Mouse (Mus musculus) hindbrain, embryonic 11.5 days (tissue): Measurements from ENCODE around the gene Efnb2. TPM values are rescaled to one million over a fixed set of nuclear protein-coding genes. Genes with fewer than 3 reads are reported as not detected.

Experiments used
- ATAC-seq: fragments of 200-750 bp; cut with Nextera tagmentation; 2 replicates; pipeline ENCODE4 v1.8.0; 2017; ENCODE audit warnings: mild to moderate bottlenecking, moderate TSS enrichment, moderate library complexity; ENCODE audit not compliant: low FRiP score
- DNase-seq: peaks from one replicate; pipeline ENCODE4 v3.0.0-alpha.2; 2015; ENCODE audit warnings: low spot score
- H3K27ac ChIP-seq: fragments of 300-500 bp; sonication (generic); 2 replicates; pipeline ENCODE4 v1.5.1; 2014; ENCODE audit warnings: mild to moderate bottlenecking, low read depth, low read length
- H3K27me3 ChIP-seq: fragments of 300-500 bp; sonication (generic); 2 replicates; pipeline ENCODE4 v1.6.1; 2014; ENCODE audit warnings: mild to moderate bottlenecking, low read length, moderate library complexity, mixed read lengths; ENCODE audit not compliant: control insufficient read depth, insufficient read depth
- H3K36me3 ChIP-seq: fragments of 300-500 bp; sonication (generic); 2 replicates; pipeline ENCODE4 v1.6.1; 2014; ENCODE audit warnings: mild to moderate bottlenecking, low read length, moderate library complexity, mixed read lengths; ENCODE audit not compliant: control insufficient read depth, insufficient read depth
- H3K4me1 ChIP-seq: fragments of 300-500 bp; sonication (generic); replicated peaks from 2 replicates; pipeline ENCODE4 v1.6.1; 2014; ENCODE audit warnings: low read length, mixed read lengths; ENCODE audit not compliant: control insufficient read depth, insufficient read depth
- H3K4me2 ChIP-seq: fragments of 300-500 bp; sonication (generic); replicated peaks from 2 replicates; pipeline ENCODE4 v1.6.1; 2014; ENCODE audit warnings: mild to moderate bottlenecking, low read depth, low read length
- H3K4me3 ChIP-seq: fragments of 300-500 bp; sonication (generic); 2 replicates; pipeline ENCODE4 v1.5.1; 2014; ENCODE audit warnings: low read depth, low read length
- H3K9ac ChIP-seq: fragments of 300-500 bp; sonication (generic); 2 replicates; pipeline ENCODE4 v1.6.1; 2014; ENCODE audit warnings: low read depth, low read length
- H3K9me3 ChIP-seq: fragments of 300-500 bp; sonication (generic); 2 replicates; pipeline ENCODE4 v1.6.1; 2016; ENCODE audit warnings: low read length; ENCODE audit not compliant: control insufficient read depth
- WGBS: fragments of 180-500 bp; shearing (Covaris S2); extraction: QIAGEN DNeasy Blood & Tissue Kit; methylation state at CpG from one replicate; pipeline ENCODE4 v1.1.7; 2014; 5-methylcytosine and 5-hydroxymethylcytosine counted together
- polyA plus RNA-seq: library from polyadenylated mRNA; unstranded; fragments of >200 nt; fragmentation: Nextera tagmentation; extraction: Ambion mirVana; gene quantifications from 2 replicates; pipeline ENCODE4 v1.2.1, GENCODE M21; 2014

The Efnb2 gene
- polyA plus RNA-seq, 1 experiment from 2014 or later: 36.3 TPM

GRCm38 (mm10) chr8:8609141-8609540 is 51.9 kb downstream of the Efnb2 start:
- H3K4me3 ChIP-seq: no peak overlapping the region
- H3K9me3 ChIP-seq: no peaks in the 10 kb centered on the region
- no peak for DNase-seq
- H3K4me2 ChIP-seq: no peak overlapping the region
- no peaks in the 10 kb centered on the region for H3K27me3 ChIP-seq
- WGBS: 6% methylated on average over 5 of the region's 5 CpGs
- H3K27ac ChIP-seq: no peak overlapping the region
- no peak overlapping the region for H3K9ac ChIP-seq
- ATAC-seq: no peak
- H3K36me3 ChIP-seq: no peaks in the 10 kb centered on the region
- H3K4me1 ChIP-seq: peaks cover 3% of the 10 kb centered on the region; the same call in 1 of the 2 replicates

GRCm38 (mm10) chr8:8605621-8606020 is 55.4 kb downstream of the Efnb2 start:
- H3K27me3 ChIP-seq: no peaks in the 10 kb centered on the region
- H3K4me1 ChIP-seq: peaks cover 3% of the 10 kb centered on the region; the same call in 1 of the 2 replicates
- no peak overlapping the region for H3K9ac ChIP-seq
- no peak overlapping the region for H3K27ac ChIP-seq
- H3K4me2 ChIP-seq: no peak overlapping the region
- 73% methylated on average over 4 of the region's 4 CpGs for WGBS
- no peaks in the 10 kb centered on the region for H3K36me3 ChIP-seq
- no peak for ATAC-seq
- no peak overlapping the region for H3K4me3 ChIP-seq
- no peak for DNase-seq
- H3K9me3 ChIP-seq: no peaks in the 10 kb centered on the region

- H3K4me3 ChIP-seq: no peak overlapping the region
- no peak overlapping the region for H3K27ac ChIP-seq
- H3K9me3 ChIP-seq: no peaks in the 10 kb centered on the region
- WGBS: 80% methylated on average over 6 of the region's 6 CpGs
- no peaks in the 10 kb centered on the region for H3K27me3 ChIP-seq
- H3K4me1 ChIP-seq: no peaks in the 10 kb centered on the region
- no peak overlapping the region for H3K4me2 ChIP-seq
- H3K36me3 ChIP-seq: no peaks in the 10 kb centered on the region
- H3K9ac ChIP-seq: no peak overlapping the region
- ATAC-seq: no peak
- no peak for DNase-seq
Measured at GRCm38 (mm10) chr8:8603875-8604274, 57.2 kb downstream of the Efnb2 start.

GRCm38 (mm10) chr8:8602616-8603461 is 58.2 kb downstream of the Efnb2 start:
- peaks cover 4% of the 10 kb centered on the region; the same call in 1 of the 2 replicates for H3K4me1 ChIP-seq
- H3K4me2 ChIP-seq: no peak overlapping the region
- no peaks in the 10 kb centered on the region for H3K36me3 ChIP-seq
- H3K9ac ChIP-seq: no peak overlapping the region
- DNase-seq: no peak
- H3K9me3 ChIP-seq: no peaks in the 10 kb centered on the region
- no peaks in the 10 kb centered on the region for H3K27me3 ChIP-seq
- no peak for ATAC-seq
- WGBS: 76% methylated on average over 7 of the region's 7 CpGs
- H3K27ac ChIP-seq: no peak overlapping the region
- no peak overlapping the region for H3K4me3 ChIP-seq

GRCm38 (mm10) chr8:8599931-8600330 is 61.1 kb downstream of the Efnb2 start:
- Histone ChIP-seq H3K4me2 (no peak overlapping the region), H3K36me3 (no peaks in the 10 kb centered on the region), H3K9ac (no peak overlapping the region), H3K9me3 (no peaks in the 10 kb centered on the region), H3K27me3 (no peaks in the 10 kb centered on the region), H3K4me3 (no peak overlapping the region), H3K4me1 (peaks cover 9% of the 10 kb centered on the region; the same call in 1 of the 2 replicates), H3K27ac (no peak overlapping the region)
- no peak for DNase-seq
- 81% methylated on average over 7 of the region's 7 CpGs for WGBS
- no peak for ATAC-seq

GRCm38 (mm10) chr8:8597434-8597833 is 63.6 kb downstream of the Efnb2 start:
- Histone ChIP-seq H3K4me3 (no peak overlapping the region), H3K4me1 (peaks cover 9% of the 10 kb centered on the region; the same call in 1 of the 2 replicates), H3K9me3 (no peaks in the 10 kb centered on the region), H3K4me2 (no peak overlapping the region), H3K27me3 (no peaks in the 10 kb centered on the region), H3K27ac (no peak overlapping the region), H3K9ac (no peak overlapping the region), H3K36me3 (no peaks in the 10 kb centered on the region)
- peak; percentile 23; the same call in 1 of the 2 replicates for ATAC-seq
- no peak for DNase-seq
- WGBS: 11% methylated on average over 13 of the region's 13 CpGs

- H3K27me3 ChIP-seq: no peaks in the 10 kb centered on the region
- no peak overlapping the region for H3K27ac ChIP-seq
- H3K4me3 ChIP-seq: no peak overlapping the region
- H3K9me3 ChIP-seq: no peaks in the 10 kb centered on the region
- no peaks in the 10 kb centered on the region for H3K36me3 ChIP-seq
- ATAC-seq: peak; percentile 56; the same call in 1 of the 2 replicates
- no peak overlapping the region for H3K4me2 ChIP-seq
- 38% methylated on average over 12 of the region's 12 CpGs for WGBS
- no peak overlapping the region for H3K9ac ChIP-seq
- no peak for DNase-seq
- peaks cover 9% of the 10 kb centered on the region; the same call in 1 of the 2 replicates for H3K4me1 ChIP-seq
Measured at GRCm38 (mm10) chr8:8595831-8596611, 65.0 kb downstream of the Efnb2 start.

GRCm38 (mm10) chr8:8593812-8594211 is 67.2 kb downstream of the Efnb2 start:
- ATAC-seq (no peak), DNase-seq (no peak)
- Histone ChIP-seq H3K9ac (no peak overlapping the region), H3K4me1 (peaks cover 9% of the 10 kb centered on the region; the same call in 1 of the 2 replicates), H3K36me3 (no peaks in the 10 kb centered on the region), H3K27ac (no peak overlapping the region), H3K27me3 (no peaks in the 10 kb centered on the region), H3K4me2 (no peak overlapping the region), H3K4me3 (no peak overlapping the region), H3K9me3 (no peaks in the 10 kb centered on the region)
- WGBS: 90% methylated on average over 7 of the region's 7 CpGs
